Mouse (Mus musculus) cerebellum, postnatal 36 days (tissue): ENCODE results near the gene Capza1.

ENCODE experiments used
- DNase-seq, 2 experiments: peaks; one replicate each; pipeline ENCODE4 v3.0.0; 2021 to 2022; ENCODE audit warnings: mixed read lengths in 2 of 2

Capza1 gene

GRCm38 (mm10) chr3:104788075-104788474, 76.2 kb downstream of the Capza1 start, which contains the start of gene Rhoc:
Rhoc (plus strand) TSS chr3:104788375.
- DNase-seq: no peak

DNA sequence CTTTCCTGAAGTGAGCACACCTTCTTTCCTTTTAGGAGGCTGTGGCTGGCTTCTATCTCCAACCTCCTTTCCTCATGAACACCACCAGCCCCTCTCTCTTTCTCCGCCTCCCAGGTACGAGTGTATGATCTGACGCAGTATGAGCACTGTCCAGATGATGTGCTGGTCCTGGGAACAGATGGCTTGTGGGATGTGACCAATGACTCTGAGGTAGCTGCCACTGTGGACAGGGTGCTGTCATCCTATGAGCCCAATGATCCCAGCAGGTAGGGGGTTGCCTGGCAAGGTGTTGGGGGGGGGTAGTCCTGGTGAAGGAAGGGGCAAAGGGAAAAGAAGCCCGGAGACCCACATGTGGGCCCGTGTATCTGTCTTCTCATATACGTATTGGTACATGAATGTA, 79.0 kb downstream of the Capza1 start:
- DNase-seq: no peak

DNA sequence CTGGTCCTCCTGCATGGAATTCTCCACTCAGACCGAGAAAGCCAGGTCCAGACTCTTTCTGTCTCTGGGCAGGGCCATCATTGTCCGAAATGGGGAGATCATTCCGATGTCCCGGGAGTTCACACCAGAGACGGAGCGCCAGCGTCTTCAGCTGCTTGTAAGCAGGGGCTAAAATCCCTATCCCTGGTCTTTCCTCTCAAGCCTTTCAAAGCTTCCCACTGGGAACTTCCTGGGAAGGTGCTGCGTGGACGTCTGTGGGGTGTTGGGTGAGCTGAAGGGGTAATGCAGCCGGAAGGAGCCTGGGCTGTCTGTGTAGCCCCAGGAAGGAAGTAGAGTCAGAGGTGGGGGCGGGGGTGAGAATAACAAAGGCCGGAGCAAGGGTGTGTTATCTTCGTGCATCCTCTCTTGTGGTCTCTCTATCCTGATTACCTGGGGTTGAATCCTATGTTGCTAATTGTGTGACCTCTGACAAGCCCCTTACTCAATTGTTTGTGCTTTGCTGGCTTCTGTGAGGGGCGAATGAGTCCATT, 80.3 kb downstream of the Capza1 start:
- no peak for DNase-seq

DNA sequence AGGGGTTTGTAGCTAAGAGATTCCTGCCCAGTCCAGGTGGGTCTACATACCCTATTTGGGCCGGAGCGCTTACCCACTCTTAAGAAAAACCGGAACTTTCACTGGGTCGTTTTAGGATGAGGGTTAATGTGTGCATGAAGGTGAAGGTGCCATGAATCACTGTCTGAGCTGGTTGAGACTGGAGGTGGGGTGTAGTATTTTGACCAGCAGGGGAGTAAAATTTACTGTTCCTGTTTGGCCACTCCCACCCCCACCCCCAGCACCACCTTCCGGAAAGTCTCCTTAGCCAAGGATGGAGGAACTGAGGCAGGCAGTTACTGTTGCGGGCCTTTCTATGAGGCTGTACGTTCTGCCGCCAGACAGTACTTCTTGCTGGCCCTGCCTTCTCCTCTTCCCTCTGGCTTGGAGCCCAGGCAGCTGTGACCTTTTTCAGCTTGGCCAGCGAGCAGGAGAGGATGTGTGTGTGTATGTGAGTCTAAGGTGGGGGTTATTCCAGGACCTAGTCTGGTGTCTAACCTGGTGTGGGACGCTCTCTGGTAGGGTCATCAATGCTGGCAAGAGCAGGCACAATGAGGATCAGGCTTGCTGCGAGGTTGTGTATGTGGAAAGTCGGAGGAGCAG, 82.1 kb downstream of the Capza1 start:
- no peak for DNase-seq

DNA sequence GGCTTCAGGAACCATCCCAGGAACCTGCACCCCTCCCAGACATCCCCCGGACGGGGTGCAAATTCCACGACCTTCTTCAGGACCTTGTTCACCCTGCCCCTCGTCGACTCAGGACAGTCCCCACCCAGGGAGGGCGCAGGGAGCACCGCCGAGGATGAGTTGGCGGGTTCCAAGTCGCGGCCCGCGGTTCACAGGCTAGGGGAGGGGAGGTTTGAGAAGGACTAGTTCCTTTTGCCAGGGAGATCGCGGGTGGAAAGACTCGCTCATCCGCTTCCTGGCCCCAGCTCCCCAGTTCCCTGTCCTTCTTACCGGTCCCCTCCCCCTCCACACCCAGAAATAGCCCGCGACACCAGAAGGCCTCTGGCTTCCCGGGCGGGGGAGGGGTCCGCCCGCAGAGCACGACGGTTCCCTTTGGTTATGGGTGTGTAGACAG, 82.8 kb downstream of the Capza1 start, which contains the start of gene Fam19a3:
TSS of gene Fam19a3 (minus strand) at position 370 of the 433 bp plus-strand sequence.
- DNase-seq: no peak

DNA sequence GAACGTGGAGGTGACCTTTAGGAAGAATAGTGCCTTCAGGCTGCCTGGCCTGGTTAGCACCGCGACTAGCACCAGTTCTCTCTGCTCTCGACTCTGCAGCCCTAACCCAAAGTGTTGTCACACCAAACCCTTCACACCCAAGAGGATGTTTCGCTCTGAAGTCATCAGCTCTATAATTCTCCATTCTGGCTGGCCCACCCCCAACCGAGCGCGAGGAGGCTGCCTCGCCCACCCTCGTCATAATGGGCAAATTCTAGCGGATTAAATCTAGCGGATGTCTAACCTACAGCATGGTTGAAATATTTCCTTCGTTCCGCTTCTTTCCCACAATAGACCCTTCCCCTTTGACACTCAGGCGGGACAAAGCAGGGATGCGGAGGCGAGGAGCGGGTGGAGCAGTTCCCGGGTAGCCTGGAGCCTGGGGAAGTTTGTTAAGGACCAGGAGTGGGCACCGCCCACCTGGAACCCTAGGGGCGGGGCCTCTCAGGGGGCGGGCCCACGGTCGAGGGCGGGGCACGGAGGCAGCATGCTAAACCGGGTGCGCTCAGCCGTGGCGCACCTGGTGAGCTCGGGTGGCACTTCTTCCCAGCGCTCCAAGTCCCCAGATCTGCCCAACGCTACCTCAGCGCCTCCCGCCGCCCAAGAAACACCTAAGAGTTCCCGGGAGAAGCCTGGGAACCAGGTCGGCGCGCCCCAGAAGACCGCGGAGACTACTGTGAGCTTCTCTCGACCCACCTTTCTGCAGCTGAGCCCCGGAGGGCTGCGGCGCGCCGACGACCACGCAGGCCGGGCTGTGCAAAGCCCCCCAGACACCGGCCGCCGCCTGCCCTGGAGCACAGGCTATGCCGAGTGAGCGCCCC, 83.5 kb downstream of the Capza1 start, which contains the start of gene Ppm1j:
TSS of gene Ppm1j (plus strand) at position 496 of the 860 bp plus-strand sequence.
- peak; percentile 17 to 23 for DNase-seq

DNA sequence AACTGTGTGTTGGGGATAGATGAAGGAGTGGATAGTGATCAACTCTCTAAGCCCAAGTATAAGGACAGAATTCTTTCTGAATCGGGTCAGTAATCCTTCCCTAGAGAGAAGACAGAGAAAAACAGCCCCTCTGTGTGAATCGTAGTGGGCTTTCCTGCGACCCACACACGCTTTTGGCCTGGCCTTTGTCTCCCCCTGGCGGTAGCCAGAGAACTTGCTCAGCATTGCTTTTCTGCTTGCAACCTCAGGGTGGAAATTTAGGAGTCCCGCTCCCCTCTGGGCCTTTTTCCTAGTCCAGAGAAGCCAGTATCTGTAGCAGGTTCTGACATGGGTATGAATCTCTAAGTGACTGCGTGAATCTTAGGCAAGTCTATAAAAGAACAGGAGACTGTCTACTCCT, 84.4 kb downstream of the Capza1 start:
- peak; percentile 40 to 55 for DNase-seq

DNA sequence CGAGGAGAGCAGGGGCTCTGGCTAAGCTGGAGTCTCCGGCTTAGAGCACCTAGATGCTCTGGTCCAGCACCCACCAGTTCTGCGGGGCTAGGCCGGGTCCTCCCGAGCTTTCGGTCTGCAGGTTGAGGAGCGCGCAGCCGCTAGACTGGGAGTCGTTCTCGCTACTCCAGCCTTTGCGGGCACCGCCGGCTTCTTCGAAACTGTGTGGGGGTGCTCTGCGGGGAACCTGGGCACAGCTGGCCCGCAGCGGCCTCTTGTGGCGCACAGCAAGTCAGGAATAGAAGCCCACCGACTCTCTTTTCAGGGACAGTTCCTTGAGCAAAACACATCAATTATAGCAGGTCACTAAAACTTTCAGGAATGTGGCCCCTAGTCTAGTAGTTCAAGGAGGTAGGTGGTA, 87.0 kb downstream of the Capza1 start:
- DNase-seq: no peak

DNA sequence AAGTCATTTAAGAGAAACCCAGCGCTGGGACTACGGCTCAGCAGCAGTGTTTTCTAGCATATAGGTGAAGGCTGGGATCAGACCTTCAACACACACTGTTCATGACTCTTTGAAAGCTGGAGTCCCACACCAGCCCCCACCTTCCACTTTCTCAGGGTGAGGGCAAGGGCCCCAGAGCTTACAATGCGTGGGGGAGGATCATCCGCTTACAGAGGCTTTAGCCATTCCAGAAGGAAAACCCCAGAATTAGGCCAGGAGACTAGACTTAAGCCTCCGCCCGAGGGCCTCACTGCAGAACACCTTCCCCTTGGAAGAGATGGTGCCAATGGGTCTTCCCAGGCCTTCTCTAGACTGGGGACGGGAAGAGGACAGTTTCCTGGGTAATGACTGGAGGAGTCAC, 91.0 kb downstream of the Capza1 start:
- DNase-seq: no peak
